Mouse (Mus musculus): ENCODE results near the gene Eif2b3.

Eif2b3 gene

DNA sequence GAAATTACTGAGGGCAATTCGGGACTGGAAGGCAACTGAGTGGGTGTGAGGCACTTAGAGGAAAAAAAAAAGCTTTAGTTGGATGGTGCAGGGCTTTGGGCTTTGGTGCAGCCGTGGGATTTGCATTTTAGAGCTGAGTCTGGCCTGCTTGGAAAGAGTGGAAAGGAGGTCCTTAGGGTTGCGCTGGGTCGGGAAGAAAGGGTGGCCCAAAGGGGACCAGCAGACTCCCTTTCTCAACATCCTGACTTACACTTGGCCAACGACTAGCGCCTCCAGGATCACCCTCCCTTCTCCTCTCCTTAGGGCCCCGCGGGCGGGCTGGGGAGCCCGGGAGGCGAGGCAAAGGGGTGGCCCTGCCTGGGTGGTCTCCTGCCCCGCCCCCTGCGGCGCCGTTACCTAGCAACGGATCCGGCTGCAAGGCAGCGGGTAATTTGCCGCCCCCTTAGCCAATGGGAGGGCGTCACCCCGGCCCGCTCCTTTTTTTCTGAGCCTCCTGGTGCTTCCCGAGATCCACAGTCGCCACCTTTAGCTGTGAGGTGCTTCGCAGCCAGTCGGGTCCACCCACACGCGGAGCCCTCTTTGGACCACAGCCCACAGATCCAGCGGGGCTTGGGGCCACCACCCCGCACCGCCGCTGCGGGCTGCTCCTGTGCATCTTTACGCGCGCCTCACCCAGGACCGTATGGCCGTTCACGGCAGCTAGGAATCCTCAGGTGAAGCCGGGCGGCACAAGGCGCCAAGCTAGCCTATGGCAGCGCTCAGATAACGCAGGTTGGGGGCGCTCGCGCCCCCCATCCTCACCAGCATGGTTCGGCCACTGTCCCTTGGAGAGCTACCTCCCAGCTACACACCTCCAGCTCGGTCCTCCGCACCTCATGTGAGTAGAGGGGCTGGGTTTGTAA lies 76.6 kb downstream of the Eif2b3 start, which contains the start of gene Ptch2:
Gene Ptch2, plus strand, starts transcription at position 525 of the 902 bp plus-strand sequence.
- DNase-seq: peak; percentile 88

DNA sequence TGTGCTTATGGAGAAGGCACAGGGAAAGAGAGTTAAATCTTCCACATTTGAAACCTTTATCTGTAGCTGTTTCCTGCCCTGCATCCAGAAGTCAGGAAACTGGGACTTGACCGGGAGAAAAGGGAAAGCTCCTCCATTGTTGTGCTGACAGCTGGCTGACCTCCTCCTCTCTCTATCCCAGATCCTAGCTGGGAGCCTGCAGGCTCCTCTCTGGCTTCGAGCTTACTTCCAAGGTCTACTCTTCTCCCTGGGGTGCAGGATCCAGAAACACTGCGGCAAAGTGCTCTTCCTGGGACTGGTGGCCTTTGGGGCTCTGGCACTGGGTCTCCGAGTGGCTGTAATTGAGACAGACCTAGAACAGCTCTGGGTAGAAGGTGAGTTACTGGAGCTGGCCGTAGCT lies 77.5 kb downstream of the Eif2b3 start:
- no peak for DNase-seq

DNA sequence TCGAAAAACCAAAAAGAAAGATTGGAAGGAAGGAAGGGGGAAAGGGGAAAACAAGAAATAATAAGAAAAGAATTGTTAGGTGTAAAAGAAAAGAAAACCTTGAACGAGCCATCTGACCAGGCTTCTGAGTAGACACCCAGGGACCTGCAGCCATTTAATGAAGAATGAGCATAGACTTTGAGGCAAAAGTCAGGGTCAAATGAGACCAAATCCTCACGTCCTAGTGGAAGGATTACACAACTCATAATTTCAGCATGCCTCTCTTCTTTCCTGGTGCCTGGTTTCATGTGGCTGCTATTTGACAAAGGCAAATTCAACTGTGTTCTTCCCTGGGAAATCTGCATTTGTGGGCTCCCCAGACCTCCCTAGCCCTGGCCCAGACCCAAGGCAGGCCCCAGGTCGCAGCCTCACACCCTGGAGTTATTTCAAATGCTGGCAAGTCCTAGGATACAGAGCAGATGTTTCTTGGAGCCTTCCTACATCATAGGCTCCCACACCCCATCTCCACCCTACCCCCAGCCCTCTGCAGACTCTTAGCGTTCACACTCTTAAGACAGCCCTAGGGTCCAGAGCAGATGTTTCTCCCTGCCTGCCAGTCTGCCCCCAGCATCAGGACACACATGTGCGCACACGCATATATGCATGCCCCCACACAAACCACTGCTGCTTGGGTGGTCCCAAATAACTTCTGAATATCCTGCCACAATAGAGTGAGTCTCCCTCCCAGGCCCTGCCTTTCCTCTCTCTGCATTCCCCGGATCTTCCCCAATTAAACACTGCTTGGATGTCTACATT lies 79.0 kb downstream of the Eif2b3 start:
- no peak for DNase-seq

DNA sequence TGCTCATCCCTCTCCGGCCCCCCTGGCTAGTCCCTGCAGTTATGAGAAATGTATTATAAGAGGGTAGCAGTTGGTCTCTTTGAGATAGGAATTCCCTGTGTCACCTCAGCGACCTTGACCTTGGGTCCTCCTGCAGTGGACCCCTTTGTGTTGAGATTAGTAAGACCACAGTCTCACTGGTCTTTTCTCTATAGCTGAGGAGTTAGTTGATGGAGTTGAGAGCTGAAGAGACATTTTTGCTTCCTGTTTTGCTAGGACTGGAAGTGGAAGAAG lies 79.5 kb downstream of the Eif2b3 start:
- DNase-seq: no peak

DNA sequence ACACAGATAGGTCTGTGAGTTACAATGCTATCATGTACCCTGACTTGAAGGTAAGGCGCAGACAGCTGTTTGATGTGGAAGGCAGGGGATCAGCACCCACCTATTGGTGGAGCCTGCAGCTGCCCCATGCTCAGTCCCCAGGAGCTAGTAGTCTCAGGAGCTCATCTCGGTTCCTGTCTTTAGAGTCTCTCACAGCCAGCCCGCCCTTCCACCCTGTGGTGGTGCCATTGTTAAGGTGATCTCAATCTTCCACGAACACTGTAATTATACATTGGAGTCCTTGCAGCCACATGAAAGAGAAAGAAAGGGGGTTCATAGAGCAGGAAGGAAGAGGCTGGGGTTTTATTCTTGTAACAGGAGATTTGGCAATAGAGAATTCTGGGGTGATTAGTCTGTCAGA lies 80.8 kb downstream of the Eif2b3 start:
- DNase-seq: no peak

DNA sequence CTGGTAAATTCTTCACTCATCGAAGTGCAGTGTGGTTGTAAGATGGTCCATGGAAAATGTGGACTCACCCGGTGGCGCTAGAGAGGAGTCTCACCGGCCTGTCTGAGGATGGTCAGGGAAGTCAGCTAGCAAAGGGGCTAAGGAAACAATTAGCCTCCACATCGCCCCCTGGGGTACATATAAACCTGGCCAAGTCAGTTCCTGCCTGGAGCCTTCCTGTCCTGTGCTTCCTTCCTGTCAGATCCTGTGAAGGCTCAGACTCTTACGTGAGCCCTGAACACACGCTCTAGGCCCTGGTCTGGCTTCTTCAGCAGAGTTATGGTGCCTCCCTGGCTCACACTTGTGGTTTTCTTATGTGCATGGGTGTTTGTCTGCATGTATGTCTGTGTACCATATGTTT lies 82.0 kb downstream of the Eif2b3 start:
- no peak for DNase-seq

DNA sequence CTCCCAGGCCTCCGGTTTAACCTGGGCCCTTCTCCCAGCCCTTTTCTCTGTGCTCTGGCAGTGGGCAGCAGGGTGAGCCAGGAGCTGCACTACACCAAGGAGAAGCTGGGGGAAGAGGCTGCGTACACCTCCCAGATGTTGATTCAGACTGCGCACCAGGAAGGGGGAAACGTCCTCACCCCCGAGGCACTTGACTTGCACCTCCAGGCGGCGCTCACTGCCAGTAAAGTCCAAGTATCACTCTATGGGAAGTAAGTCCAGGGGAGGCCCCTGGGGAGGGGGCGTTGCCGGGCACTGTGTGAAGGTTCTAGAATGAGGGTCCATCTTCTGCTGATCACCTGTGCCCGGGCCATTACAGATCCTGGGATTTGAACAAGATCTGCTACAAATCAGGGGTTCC lies 85.5 kb downstream of the Eif2b3 start:
- DNase-seq: no peak

DNA sequence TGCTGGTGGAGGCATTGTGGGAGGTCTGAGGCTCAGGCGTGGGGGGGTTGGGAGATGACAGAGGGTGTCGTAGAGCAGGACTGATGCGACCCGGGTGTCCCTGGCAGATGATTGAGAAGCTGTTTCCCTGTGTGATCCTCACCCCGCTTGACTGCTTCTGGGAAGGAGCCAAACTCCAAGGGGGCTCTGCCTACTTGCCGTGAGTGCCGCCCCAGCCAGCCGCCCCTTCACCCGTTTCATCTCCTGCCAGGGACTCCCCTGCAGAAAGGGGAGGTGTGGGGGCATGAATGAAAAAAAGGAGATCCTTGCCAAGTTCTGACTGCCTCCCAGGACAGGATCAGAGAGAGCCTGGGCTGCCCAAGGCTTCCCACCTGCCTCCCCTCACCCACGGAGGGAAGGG lies 85.9 kb downstream of the Eif2b3 start:
- no peak for DNase-seq

DNA sequence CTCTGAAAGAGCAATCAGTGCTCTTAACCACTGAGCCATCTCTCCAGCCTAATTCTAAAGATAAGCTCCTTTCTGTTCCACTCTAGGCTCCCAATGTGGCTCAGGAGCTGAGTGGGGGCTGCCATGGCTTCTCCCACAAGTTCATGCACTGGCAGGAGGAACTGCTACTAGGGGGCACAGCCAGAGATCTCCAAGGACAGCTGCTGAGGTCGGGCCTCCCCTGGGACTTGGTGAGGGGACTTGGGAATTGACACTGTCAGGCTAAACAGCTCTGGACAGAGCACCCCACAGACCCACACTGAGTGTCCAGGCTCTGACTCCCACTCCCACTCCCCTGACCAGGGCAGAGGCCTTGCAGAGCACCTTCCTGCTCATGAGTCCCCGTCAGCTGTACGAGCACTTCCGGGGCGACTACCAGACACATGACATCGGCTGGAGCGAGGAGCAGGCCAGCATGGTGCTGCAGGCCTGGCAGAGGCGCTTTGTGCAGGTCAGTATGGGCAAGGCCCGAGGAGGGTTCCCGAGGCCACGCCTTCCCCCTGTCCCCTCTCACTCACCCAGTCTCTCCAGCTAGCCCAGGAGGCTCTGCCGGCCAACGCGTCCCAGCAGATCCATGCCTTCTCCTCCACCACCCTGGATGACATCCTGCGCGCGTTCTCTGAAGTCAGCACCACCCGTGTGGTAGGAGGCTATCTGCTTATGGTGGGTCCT lies 88.8 kb downstream of the Eif2b3 start:
- no peak for DNase-seq

DNA sequence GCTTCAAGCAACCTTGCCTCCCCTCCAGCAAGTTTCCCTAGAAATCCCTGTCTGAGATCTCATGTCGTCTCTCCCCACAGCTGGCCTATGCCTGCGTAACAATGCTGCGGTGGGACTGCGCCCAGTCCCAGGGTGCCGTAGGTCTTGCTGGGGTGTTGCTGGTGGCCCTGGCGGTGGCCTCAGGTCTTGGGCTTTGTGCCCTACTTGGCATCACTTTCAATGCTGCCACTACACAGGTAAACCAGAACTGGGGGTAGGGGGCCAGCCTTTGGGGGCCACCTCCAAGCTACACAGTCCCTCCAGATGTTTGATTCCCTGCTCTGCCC lies 89.3 kb downstream of the Eif2b3 start:
- DNase-seq: no peak

DNA sequence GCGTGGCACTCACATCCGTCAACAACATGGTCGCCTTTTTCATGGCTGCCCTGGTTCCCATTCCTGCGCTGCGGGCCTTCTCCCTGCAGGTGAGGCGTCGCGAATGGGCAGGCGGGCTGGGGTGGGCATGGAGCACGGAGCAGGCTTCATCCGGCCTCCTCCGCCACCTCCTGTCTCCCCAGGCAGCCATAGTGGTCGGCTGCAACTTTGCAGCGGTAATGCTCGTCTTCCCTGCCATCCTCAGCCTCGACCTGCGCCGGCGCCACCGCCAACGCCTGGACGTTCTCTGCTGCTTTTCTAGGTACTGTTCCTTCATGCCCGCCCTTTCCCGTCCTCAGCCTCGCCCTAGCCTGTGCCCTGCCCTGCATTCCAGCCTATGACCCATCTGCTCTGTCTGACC lies 90.1 kb downstream of the Eif2b3 start:
- no peak for DNase-seq

DNA sequence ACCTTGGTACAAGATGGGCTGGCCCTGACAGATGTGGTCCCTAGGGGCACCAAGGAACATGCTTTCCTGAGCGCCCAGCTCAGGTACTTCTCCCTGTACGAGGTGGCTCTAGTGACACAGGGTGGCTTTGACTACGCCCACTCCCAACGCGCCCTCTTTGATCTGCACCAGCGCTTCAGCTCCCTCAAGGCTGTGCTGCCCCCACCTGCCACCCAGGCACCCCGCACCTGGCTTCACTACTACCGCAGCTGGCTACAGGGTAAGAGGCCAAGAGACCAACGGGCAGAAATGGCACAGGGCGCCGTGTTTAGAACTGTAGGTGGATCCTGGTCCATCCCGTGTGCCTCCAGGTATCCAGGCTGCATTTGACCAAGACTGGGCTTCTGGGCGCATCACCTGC lies 91.0 kb downstream of the Eif2b3 start:
- DNase-seq: no peak

DNA sequence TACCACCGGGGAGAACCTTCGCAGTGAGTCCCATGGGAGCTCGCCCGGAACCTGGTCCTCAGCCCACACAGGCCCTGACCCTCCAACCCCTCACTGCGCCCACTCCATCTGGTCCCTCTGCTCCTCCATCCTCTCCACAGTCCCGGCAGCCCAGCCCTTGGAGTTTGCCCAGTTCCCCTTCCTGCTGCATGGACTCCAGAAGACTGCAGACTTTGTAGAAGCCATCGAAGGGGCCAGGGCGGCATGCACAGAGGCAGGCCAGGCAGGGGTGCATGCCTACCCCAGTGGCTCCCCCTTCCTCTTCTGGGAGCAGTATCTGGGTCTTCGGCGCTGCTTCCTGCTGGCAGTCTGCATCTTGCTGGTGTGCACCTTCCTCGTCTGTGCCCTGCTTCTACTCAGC lies 91.8 kb downstream of the Eif2b3 start:
- DNase-seq: no peak

DNA sequence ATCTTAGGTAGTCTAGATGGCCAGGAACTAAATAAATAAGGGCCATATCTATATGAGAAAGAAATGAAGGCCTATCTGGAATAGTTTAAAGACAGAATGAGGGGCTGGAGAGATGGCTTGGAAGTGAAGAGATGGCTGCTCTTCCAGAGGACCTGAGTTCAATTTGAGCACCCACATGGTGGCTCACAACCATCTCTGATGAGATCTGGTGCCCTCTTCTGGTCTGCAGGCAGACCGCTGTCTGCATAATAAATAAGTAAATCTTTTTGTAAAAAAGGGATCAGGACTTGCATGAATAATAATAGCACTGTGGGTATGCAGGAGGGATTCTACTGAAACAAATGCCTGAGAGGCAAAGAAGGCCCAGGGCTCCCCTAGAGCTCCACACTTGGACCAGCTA lies 94.0 kb downstream of the Eif2b3 start:
- DNase-seq: no peak

DNA sequence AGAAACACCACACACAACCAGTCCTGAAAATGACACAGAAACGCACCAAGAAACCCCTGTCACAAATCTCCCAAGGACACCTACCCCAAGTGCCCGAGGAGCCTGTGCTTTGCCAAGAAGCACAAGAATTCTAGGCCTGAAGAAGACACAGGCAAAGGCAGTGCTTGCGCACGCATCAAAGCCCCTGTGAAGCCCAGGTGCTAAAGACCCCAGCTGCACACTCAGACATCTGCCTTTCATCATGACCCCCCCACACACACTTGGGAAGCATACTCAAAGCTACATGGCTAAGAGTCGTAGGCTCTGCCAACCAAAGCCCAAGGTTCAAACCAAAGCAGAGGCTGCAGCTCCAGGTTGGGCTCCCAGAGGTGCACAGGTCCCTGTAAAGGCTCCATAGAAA lies 96.4 kb downstream of the Eif2b3 start:
- DNase-seq: no peak

DNA sequence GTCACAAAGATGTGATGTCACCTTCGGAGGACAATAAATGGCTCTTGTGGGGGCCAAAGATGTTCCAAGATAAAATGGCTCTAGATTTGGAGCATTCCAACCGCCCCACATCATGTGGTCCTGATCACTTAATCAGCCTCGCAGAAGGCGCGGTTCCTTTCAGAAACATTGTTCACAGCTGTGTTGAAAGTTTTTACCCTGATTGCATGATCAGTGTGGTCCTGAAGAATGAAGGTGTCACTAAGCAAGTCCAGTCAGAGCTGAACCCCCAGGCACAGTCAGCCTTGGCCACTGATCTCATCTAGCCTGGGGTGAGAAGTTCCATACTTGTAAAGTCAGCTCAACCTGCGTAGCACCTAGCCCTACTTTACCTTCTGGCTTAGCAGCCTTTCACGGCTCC lies 98.7 kb downstream of the Eif2b3 start:
- DNase-seq: no peak

DNA sequence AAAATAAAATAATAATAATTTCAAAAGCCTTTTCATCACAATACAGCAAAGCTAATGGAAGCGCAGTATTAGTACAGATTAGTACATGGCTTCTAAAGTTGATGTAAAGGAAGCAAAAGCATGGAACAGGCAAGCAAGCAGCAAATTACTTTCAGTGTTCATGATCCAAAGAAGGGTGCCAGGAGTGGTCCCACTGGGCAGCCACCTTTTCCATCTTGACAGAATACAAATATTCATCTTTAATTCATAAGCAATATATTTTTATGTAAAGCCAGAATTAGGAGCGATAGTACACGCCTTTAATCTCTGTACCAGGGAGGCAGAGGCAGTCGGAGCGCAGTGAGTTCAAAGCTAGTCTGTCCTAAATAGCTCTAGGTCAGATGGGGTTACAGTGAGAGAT lies 100.4 kb downstream of the Eif2b3 start:
- no peak for DNase-seq

DNA sequence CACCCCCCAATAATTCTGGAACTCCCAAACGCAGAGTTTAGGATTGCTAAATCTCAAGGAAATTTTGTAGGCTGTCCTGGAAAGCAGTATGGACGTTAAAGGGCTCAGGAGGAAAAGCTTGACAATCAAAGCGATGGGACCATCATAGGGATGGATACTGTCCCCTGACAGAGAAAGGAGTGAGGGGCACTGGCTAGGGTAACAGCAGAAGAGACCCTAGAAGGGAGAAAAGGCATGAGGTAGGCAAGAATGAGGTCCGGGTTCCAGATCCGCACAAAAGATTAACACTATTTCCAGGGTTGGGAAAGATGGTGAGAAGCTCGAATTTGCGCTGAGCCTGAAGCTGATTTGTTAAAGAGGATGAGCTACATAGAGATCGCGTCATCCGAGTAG lies 100.8 kb downstream of the Eif2b3 start:
- no peak for DNase-seq

DNA sequence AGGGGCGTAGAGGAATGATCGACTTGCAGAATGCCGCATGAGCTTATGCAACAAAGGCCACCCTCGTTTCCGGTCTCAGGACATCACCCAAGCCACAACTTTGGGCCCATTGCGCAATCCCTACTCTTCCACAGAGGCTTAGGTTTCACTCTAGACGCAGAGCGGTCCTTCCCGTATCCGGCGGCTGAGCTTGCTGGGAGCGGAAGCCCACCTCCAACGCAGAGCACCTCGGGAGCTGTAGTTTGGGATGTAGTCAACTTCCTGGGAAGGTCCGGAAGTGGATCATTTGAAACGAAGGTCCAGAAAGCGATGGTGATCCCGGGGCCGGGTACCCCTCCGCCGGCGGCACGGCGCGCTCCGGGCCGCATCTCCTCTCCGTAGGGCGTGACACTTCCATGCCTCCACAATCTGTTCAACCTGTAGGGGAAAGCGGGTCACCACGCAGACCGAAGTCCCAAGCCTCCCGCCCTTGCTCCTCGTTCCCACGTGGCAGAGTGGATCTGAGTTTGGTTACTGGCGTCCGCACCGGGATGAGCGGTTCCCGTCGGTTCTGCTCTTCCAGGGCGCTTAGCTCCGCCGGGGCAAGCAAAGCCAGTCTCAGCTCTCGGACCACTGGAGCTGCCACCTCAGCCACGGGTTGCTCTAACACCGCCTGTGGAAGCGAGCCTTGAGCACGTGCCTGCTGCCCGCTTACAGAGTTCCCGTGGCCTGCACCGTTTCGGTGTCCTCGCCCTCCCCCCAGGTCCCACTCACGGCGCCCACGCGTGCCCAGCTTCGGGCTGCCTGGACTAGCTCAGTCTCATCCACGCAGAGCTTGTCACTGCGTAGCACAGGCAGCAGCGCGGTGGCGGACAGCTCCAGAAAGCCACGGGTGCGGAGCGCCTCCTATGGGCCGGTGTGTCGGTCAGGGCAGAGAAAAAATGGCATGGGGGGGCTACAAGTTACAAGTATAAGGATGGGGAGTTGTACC lies 101.5 kb downstream of the Eif2b3 start:
- DNase-seq: peak; percentile 83

DNA sequence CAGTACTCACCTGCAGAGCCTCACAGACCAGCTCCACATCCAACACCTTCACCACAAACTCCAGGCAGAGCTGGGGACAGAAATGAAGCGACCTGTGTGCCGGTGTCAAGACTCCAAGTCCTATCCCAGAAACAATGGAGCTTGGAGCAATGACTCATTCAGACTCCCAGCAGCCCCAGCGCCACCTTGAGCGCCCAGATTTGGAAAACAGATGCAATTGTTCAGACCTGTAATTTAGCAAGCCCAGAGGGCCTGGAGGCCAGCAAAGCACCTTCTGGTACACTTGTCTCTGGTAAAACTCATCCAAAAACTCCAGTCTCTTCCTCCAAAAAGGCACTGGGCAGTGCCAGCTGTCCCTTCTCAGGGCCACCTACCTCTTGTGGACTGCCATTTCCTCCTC lies 103.0 kb downstream of the Eif2b3 start:
- DNase-seq: no peak

DNA sequence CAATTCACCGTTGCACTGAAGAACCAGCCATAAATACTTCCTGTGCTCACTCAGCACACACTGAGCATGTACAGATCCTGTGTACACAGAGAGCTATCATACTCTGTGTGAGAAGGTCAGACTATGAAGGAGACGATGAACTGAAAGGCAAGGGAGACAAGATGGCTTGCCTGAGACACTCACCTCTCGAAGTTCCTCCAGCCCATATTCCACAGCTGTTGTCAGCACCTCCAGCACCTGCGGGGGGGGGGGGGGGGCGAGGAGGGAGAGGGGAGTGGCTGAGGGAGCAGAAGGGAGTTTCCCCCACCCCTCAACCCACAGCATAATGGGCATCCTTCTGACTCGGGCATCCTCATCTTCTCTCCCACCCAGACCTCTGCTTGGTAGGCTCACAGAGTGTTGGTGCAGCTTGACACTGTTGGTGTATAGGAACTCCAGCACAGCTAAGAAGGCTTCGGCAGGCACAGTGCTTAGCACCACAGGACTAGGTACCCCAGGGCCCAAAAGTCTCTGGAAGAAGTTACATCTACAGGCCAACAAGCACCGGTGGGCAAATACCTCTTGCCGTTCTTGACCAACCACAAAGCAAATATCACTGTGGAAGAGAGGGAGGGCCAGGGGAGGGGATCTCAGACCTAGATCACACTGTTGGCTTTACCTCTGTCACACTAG lies 104.5 kb downstream of the Eif2b3 start:
- no peak for DNase-seq

DNA sequence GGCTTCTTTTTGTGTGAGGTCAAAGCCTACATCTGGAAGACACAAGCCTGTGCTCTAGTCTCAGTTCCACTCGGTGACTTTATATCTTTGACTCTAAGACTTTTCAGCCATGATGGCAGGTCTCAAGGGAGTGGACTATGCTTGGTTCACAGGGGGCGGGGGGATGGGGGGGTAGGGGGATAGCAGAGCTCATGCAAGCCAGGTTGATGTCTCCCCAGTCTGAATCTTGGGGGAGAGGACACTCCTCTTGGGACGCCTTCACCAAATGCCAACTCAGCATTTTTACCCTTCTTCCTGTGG lies 105.0 kb downstream of the Eif2b3 start:
- no peak for DNase-seq

Data from right cerebral cortex, postnatal 4 days (tissue).